Mouse (Mus musculus): ENCODE measurements around the gene Gdpd5.
"Not testable (repeated sequence)": the region's sequence is repeated elsewhere in the genome, so short reads cannot be mapped to it uniquely, and the experiment has no call there.

The Gdpd5 gene

DNA sequence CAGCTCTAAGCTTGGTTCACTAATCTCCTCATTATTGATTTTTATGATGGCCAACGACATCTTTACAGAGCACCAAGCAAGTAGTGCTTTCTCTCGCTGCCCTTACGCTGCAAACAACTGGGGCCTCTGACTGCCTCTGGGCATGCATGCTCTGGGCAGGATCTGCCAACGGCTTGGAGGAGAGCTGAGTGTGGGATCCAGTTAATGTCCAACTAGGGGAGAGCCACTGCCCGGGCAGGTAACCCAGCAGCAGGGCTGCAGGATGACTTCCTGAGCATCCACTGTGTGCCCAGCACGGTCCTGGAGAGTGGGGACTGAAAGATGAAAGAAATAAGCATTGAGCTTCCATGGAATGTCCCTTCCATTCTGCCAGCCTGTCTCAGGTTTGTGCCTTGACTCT is 14.5 kb upstream of the Gdpd5 start:
- DNase-seq (ENCODE audit: low spot score), result no peak

DNA sequence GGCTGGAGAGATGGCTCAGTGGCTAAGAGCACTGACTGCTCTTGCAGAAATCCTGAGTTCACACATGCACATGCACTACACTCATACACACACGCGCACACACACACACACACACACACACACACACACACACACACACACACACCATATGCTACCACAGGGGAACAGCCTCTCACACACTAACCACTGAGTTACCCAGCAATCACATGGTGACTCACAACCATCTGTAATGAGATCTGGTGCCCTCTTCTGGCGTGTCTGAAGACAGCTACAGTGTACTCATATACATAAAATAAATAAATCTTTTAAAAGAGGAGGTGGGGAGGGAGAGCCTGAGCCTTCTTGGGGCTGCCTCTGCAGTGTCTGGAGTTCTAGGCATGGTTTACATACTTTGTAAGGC is 6.9 kb upstream of the Gdpd5 start:
- not testable (repeated sequence) for DNase-seq (ENCODE audit: low spot score)

DNA sequence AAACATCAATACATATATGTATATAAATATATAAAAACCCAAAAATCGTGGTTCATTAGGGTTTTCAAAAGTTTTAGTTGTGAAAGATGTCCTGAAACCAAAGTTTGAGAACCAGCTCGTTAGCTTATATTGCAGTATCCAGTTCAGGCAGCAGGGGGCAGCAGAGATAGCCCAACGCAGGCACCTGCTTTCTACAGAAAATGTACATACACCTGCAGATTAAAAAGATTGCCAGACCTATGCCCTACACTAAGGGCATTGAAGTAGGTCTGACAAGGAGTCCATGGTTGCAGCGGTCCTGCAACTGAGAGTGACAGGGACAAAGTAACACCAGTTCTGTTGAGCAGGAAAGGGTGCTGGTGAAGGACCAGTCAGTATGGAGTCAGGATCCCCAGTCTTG is 5.8 kb upstream of the Gdpd5 start:
- DNase-seq (ENCODE audit: low spot score), result peak; percentile 90

DNA sequence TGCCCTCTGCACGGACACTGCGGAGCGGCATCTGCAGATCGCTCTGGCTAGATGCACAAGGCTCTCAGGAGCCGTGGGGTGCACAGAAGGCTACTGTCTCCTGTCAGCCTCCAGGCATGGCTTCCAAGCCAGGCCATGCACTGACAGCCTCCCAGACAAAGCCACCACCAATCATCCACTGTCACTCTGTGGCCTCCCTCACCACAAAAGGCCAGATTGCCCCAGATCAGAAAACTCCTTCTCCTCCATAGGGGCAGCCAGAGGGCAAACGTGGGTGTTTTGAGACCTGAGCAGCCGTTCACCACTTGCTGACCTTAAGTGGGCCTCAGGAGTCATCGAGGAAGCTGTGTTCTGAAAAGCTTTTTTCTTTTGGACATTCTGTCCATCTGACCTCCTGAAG is 2.3 kb upstream of the Gdpd5 start:
- DNase-seq (ENCODE audit: low spot score), result no peak

DNA sequence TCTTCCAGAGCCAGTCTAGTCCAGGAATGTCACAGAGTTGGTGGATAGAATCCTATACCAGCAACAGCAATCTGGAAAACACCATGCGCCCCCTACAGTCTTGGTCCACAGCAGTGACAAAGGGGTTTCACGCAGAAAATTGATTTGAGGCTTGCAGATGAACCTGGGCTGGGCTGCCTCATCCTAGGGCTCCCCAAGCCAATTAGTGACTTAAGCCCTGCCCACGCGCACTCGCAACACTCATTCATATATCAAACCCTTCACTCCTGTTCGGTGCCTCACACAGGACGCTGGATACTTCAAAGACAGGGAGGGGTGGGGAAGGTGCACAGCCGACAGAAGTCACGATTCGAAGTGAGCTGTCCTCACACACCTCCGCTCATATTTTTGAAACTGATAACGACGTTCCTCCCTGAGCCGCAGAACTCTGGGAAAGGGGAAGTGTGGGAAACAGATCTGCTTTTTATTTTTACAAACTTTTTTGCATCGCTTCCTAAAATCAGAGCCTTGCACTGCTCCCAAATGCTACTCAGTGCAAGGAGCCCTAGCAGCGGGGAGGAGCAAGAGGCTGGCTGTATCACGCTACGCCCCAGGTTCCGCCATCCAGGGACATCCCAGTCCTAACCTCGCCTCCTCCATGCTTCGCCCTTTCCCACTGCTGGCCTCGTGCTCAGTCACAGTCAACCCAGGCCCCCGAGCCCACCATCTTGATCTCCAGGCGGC is 562 bp upstream of the Gdpd5 start:
- peak; percentile 59 for DNase-seq (ENCODE audit: low spot score)

DNA sequence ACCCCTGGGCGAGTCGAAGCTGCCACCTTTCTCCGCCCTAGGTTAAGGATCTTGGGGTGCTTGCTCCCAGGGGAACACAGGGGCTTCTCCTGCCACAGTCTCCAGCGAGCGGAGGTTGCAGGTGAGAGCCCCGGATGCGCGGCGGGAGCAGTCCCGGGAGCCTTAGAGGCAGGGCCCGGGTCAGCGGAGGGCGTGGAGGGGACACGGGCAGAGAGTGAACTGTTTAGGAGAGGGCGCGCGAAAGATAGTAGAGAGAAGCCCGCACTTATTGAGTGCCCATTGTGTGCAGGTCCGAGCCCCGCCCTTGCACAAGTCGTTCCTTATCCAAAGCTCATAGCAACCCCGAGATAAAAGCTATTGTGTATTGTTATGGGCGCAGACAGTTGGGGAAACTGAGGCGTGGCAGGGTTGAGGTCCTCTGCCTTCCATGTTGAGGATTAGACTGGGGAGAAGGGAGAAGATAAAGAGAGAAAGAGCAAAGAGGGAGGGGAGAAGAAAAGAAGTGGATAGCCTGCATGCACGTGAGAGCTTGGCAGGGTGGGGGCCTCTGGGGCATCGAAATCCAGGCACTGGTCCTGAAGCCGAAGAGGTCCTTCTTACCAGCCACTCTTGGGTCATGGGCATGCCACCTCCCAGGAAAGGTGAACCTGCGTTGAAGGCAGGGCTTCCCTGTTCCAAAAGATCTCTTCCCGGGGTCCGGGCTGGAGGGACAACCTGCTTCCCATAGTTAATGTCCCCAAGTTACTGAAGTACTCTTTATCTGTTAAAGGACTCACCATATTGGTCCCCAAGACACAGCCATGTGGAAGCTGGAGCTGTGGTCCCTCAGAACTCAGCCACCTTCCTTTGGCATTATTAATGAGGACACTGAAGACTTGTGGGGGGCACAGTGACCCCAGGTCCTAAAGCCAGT is 1.1 kb downstream of the Gdpd5 start:
- peak; percentile 56 for DNase-seq (ENCODE audit: low spot score)

DNA sequence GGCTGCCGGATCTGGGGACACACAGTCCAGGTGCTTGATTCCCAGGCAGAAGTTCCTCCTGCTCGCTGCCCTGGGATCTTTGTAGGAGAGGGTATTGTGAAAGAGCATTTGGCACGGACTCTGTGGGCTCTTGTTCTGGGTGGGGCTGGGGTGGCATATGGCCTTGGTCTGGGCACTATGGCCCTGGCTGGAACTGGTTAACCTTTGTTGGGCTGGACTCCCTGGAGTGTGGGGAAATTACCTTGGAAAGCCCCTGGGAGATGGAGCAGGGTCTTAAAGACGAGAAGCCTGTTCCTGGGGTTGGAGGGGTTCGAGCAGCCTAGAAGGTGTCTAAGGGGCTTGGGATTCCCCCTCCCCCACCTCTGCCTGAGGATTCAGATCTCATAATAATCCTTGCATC is 2.0 kb downstream of the Gdpd5 start:
- no peak for DNase-seq (ENCODE audit: low spot score)

DNA sequence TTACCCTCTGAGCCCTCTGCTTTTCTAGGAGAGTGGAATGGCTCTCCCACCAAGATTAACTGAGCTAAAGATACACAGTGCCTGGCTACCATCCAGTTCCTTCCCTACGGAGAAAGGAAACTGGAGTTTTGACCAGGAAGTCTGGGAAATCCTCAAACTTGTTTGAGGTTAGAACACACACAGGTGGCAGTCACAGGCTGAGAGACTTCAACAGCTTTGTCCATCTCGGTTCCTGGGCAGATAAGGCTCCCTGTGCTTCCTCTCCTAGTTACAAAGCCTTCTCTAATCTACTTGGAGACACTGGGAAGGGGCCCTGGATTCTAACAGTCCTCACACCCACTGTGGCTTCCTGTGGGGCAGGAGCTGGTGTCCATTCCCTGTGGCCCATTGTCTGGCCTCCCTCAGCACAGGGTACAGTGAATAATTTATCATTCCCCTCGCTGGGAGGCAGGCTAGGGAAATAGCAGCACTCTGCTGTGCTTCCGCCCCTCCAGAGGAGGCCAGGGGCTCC is 2.9 kb downstream of the Gdpd5 start:
- no peak for DNase-seq (ENCODE audit: low spot score)

DNA sequence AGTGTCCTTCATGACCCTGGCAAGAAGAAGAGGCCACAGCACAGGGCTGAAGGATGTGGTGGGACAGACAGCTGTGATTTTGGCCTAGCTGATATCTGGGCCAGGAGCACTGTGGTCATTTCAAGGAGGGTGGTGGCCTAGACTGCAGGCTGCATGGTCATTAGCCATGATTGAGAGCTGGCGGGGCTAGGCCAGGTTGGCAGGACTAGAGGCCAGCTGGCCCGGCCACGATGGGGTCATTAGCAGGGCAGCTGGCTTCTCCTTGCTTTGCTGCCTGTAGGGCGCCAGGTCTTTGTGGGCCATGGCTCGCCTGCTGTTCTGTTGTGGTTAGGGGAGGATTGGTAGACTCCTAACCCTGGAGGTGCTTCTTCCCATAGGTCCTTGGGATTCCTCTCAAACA is 4.8 kb downstream of the Gdpd5 start:
- no peak for DNase-seq (ENCODE audit: low spot score)

DNA sequence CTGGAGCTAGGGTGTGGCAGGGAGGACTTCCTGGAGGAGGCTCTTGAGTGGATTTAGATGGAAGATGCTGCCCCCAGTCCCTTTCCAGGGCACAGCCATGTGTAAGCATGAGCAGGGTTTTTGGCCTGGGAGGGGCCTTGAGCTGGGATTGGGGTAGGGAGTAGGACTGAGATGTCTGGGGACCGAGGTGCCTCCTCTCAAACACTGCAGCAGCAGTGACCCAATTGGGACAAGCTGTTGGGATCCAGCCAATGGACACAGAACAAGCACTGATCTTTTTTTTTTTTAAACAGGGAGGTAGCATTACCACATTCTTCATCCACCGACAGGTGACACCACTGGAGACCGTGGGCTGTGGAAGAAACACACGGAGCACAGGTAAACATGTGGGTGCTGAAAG is 5.6 kb downstream of the Gdpd5 start:
- no peak for DNase-seq (ENCODE audit: low spot score)

DNA sequence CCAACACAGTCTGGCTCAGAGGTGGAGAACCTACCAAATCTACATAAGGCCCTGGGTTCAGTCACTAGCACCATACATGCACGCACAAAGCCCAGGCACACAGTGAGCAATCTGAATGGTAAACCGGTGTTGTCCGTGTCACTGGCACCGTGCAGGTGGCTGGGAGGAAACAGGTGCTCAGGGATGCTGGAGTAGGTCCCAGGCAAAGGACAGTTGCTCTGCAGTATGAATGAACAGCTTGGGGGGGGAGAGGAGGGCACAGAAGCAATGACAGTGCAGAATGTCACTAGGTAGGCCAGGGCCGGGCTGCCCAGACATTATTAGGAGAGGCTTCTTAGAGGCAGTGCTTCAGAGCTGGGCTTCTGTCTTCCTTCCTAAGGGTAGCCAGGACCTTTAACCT is 6.1 kb downstream of the Gdpd5 start:
- no peak for DNase-seq (ENCODE audit: low spot score)

DNA sequence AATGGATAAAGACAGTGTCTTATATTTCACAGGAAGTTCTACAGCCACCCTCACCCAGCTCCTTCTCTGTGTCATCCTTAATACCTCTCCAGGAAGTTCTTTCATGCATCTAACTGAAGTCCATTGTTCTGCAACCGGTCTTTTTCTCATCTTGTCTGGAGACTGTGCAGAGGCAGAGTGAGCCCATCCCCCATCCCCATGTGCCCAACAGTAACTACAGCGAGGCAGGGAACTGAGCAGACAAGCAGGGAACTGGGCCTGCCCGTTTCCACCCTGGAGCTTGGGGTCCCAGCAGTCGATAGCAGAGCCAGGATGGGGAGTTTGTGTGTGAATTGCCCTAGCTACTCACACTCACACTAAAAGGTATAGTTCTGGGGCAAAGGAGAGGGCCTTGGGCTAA is 9.3 kb downstream of the Gdpd5 start:
- no peak for DNase-seq (ENCODE audit: low spot score)

DNA sequence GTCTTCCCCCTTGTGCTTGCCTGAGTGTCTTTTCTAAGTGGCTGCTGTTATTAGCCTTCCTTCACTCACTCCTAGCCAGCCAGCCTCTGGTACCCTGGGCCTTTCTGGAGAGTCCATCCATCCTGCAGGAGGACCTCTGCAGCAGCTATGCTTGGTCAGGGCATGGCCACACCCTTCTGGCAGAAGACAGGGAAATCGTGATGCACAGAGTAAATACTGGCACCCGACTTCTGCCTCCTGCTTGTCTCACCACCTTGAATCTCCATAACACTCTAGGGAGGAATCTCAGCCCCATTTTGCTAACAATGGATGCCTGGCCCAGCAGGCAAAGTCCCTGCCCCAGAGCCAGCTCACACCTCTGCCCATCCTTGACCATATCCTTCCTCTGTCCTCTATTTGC is 11.5 kb downstream of the Gdpd5 start:
- DNase-seq (ENCODE audit: low spot score), result no peak

DNA sequence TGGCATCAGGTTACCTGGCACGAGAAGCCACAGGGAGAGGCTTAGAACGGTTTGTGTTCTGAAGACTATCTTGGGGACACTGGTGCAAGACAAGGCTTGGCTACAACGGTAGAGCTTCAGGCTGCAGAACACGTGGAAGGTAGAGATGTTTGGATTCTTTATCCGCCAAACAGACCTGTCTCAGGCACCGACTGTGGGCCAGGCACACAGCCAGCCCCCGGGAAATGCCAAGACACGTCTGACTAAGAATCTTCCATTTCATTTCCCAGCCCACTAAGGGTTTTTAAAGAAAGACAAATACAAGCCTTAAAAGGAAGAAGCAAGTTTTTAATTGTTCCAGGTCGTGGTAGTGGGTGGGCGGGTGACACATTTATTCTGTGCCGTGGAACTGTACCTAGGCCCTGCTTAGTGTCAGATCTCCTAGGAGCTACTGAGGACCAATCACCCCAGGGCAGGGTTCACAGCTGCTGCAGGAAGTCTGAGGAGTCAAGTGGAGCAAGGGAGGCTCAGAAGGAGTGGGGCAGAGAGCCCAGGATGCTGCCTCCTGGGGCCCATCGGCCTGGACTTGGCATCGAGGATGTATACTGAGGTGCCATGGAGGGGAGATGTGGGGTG is 12.6 kb downstream of the Gdpd5 start:
- DNase-seq (ENCODE audit: low spot score), result no peak

DNA sequence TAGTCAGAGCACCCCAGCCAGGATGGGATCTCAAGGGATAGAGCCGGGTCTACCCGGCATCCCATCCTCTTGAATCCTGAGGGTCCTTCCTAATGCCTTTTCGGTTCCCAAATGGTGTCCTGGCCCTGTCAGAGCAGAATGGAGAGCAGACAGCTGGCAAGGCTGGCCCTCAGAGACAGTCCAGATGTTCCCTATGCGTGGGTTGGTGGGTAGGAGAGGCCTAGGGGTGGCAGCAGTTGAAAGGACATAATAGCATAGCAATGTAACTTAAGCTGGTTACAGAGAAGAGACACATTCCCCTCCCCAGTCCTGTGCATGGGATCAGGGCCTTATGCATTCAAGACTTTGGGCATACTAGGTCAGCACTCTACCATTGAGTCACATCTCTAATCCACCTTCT is 14.2 kb downstream of the Gdpd5 start:
- no peak for DNase-seq (ENCODE audit: low spot score)

DNA sequence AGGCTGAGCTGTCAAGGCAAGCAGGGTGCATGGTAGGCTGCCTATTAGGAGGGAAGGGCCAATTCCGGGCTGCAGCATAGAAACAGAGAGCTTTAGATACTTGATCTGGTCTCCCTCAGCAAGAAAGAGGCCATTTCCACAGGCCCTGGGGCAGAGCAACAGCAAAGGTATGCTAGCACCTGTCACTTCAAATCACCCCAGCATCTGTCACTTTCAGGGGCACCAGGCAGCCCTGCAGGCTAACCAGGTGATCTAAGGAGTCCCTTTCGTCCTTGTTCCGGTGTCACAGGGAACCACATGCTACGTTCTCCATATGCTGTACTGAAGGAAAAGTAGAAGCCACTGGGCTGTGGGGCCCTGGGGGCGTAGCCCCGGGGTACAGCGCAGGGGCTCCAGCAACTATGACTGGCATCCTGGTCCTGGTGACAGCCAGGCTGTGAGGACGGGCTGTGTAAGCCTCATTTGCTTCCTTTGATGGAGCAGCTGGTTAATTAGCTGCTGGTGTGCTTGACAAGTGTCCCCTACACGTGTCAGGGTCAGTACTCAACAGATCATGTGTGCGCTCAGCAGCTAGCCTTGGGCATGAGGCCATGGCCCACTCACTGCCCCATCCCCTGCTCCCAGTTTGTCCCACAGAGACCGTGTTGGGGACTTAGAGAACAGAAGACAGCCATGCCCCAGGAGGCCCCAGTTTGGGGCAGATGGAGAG is 14.8 kb downstream of the Gdpd5 start:
- DNase-seq (ENCODE audit: low spot score), result no peak

DNA sequence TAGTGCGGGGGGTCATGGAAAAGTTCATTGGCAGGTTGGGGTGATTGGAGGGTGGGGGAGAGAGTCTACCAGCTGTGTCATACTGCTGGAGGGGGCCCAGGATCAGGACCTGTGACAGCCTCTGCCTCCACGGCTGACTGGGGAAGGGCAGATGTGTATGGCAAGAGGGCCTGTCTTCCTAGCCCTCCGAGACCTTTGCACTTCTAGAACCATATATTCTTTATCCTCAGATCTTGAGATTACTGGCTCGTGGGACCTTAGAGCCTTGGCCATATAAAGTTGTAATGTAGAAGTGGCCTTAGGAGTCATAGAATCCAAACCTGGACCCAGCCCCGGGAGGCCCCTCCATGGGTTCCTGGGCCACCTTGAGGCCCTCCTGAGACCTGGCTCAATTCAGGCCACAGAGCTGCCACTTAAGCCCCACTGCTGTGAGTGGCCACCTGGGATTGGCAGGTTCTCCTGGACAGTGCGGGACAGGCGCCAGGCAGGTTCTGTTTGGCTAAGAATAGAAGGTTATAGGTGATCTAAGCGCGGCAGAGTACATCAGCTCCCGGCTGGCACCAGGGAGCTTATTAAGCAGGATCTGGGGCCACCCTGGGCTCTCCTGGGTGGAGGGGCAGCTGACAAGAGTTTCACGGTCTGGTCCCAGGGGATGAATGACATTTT is 15.9 kb downstream of the Gdpd5 start:
- DNase-seq (ENCODE audit: low spot score), result no peak

DNA sequence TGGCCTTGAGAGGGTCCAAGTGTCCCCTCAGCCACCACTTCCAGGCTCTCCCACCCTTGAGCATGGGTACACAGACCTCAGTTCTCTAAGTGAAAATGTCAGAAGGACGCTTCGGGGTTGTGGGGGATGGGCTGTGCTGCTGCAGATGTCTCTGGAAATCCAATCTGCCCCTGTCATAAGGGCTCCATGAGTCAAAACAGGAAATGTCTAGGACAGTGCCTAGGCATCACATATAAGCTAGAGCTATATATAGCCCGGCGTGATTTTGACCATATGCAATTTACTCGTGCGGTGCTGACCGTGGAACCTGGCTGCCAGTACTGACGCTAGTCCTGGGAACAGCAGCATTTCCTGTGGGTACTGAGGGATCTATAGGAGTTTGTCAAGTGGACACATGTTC is 20.2 kb downstream of the Gdpd5 start:
- DNase-seq (ENCODE audit: low spot score), result no peak

DNA sequence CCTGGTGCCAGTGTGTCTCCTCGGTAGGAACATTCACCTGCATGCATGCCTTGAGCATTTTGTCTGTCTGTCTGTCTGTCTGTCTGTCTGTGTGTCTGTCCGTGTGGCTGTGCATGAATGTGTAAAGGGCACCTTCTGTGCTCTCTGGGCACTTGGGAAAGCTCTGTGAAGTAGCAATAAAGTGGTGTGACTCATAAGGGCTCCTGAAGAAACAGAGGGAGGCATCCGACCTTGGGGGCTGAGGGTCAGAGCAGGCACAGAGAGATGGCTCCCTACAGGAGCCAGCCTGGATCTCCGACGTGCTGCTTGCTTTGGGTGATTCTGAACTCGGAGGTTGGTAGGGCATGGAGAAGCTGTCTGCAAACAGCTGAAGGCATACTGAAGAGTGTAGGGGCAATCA is 21.3 kb downstream of the Gdpd5 start:
- DNase-seq (ENCODE audit: low spot score), result no peak

DNA sequence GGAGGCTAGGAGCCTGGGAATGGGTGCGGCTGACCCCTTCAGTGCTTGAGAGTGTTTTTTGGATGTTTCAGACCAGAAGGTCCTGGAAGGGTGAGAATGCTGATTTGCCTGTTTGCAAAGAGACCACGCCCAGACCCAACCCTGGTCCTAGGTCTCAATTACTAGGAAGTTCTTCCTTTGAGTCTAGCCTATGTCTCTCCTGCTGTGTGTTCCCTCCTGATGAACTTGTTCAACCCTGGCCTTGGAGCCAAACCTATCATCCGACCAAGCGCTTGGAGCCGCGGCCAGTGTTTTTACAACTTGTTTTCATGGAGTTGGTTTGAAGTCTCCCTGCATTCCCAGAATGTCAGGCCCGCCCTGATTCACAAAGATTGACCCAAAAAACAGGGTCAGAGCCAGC is 22.0 kb downstream of the Gdpd5 start:
- no peak for DNase-seq (ENCODE audit: low spot score)

DNA sequence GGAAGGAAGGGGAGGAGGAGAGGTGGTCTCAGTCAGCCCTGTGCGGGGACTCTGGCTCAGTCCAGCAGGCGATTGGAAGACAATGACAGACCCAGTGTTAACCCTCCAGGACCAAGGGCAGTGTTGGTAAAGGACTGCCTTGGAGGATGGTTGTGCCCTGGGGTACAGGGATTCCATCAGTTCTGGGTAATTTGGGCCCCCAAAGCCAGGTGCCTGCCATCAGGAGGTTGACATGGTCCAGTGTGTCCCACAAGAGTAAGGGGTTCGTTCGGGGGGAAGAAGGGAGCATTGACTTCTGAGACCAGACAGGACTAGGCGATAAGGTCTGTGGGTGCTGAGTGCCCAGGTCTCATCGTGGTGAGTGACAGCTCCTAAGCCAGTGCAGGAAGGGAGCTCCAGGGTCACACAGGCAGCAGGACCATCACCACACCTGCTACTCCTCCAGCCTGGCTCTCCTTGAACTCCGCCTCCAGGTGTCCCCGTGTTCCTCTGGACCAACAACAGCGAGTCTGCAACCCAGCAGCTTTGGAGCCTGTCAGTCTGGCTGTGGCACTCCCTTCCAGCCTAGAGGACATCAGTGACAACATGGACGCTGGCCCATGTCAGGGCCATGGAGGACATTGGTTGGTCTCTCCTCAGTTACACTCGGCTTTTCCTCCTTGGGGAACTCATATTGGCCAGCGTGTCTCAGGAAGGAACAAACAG is 23.0 kb downstream of the Gdpd5 start:
- DNase-seq (ENCODE audit: low spot score), result no peak

Data from testis, postnatal 10 days (tissue).